Mouse (Mus musculus): Measurements from ENCODE around the gene Tcte1. TPM values are rescaled to one million over a fixed set of nuclear protein-coding genes. Genes with fewer than 3 reads are reported as not detected.

Tcte1 gene
- polyA plus RNA-seq, 1 experiment, result 0.16 TPM

DNA sequence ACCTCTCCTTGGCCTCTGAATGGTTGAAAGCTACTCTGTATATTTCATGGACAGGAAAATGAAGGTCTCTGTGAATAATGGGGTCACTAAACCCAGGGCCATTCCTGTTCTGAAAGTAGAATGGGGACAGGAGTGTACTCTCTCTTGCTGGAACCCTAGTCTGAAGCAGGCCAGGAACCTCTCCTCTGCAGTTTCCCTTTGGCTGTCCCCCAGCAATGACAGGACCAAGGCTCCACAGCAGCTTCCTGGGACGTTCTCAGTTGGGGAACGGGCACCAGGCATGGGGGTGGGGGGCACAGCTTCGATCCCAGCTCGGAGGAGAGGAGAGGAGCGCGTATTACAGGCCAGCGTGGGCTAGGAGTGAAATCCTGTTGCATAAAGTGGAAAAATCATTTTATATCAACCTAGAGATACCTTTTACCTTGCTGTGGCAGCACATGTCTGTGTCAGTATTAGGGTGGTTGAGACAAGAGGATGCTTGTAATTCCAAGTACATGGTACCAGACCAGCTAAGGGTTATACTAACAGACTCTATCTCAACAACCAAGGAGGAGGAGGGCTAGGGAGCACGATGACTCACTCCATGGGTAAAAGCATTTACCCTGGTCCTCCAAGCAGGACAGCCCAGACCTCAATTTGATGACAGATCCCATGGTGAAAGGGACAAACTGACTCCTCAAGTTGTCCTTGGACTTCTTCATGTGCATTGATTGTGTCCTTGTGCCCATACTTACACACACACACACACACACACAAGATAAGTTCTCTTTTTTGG lies 52.1 kb downstream of the Tcte1 start:
- H3K4me1 ChIP-seq (ENCODE audit: control insufficient read depth, insufficient read depth, insufficient read length), result peaks cover 8% of the 10 kb centered on the region; the same call in 1 of the 2 replicates
- peaks cover 11% of the 10 kb centered on the region for H3K36me3 ChIP-seq (ENCODE audit: control insufficient read depth, insufficient read depth, low read length)
- H3K4me3 ChIP-seq (ENCODE audit: extremely low read depth, insufficient read depth, insufficient read length), result no peak overlapping the region
- H3K27me3 ChIP-seq (ENCODE audit: control insufficient read depth, insufficient read depth, low read length), result no peaks in the 10 kb centered on the region
- DNase-seq (ENCODE audit: low read depth in 1 of 2, low spot score in 2 of 2), result no peak
- 91% methylated on average over 8 of the region's 8 CpGs for WGBS
- H3K27ac ChIP-seq (ENCODE audit: insufficient read depth, low read length), result no peak overlapping the region
- no peak for TF ChIP-seq CTCF (IDR thresholded peaks at IDR 0.05; ENCODE audit: extremely low read depth, insufficient read depth, insufficient read length, insufficient replicate concordance)
- no peak for TF ChIP-seq POLR2A (IDR thresholded peaks at IDR 0.05; ENCODE audit: low read depth, low read length)

- DNase-seq (ENCODE audit: low read depth in 1 of 2, low spot score in 2 of 2), result no peak
- Histone ChIP-seq H3K27ac (ENCODE audit: insufficient read depth, low read length) (no peak overlapping the region), H3K4me3 (ENCODE audit: extremely low read depth, insufficient read depth, insufficient read length) (no peak overlapping the region), H3K27me3 (ENCODE audit: control insufficient read depth, insufficient read depth, low read length) (no peaks in the 10 kb centered on the region), H3K36me3 (ENCODE audit: control insufficient read depth, insufficient read depth, low read length) (no peaks in the 10 kb centered on the region), H3K4me1 (ENCODE audit: control insufficient read depth, insufficient read depth, insufficient read length) (peaks cover 6% of the 10 kb centered on the region; the same call in 1 of the 2 replicates)
- TF ChIP-seq POLR2A (IDR thresholded peaks at IDR 0.05; ENCODE audit: low read depth, low read length) (no peak), CTCF (IDR thresholded peaks at IDR 0.05; ENCODE audit: extremely low read depth, insufficient read depth, insufficient read length, insufficient replicate concordance) (no peak)
- 59% methylated on average over 5 of the region's 5 CpGs for WGBS
These were observed 55.0 kb downstream of the Tcte1 start for GRCm38 (mm10) chr17:45578242-45578641.

GRCm38 (mm10) chr17:45578843-45579242 lies 55.6 kb downstream of the Tcte1 start:
- Histone ChIP-seq H3K27me3 (ENCODE audit: control insufficient read depth, insufficient read depth, low read length) (no peaks in the 10 kb centered on the region), H3K36me3 (ENCODE audit: control insufficient read depth, insufficient read depth, low read length) (no peaks in the 10 kb centered on the region), H3K27ac (ENCODE audit: insufficient read depth, low read length) (no peak overlapping the region), H3K4me3 (ENCODE audit: extremely low read depth, insufficient read depth, insufficient read length) (no peak overlapping the region), H3K4me1 (ENCODE audit: control insufficient read depth, insufficient read depth, insufficient read length) (peaks cover 6% of the 10 kb centered on the region; the same call in 1 of the 2 replicates)
- WGBS, result 79% methylated on average over 7 of the region's 7 CpGs
- DNase-seq (ENCODE audit: low read depth in 1 of 2, low spot score in 2 of 2), result no peak
- TF ChIP-seq CTCF (IDR thresholded peaks at IDR 0.05; ENCODE audit: extremely low read depth, insufficient read depth, insufficient read length, insufficient replicate concordance), result no peak
- TF ChIP-seq POLR2A (IDR thresholded peaks at IDR 0.05; ENCODE audit: low read depth, low read length), result no peak

GRCm38 (mm10) chr17:45579554-45579953 lies 56.3 kb downstream of the Tcte1 start:
- no peak overlapping the region for H3K27ac ChIP-seq (ENCODE audit: insufficient read depth, low read length)
- H3K4me1 ChIP-seq (ENCODE audit: control insufficient read depth, insufficient read depth, insufficient read length), result peaks cover 7% of the 10 kb centered on the region; the same call in 1 of the 2 replicates
- DNase-seq (ENCODE audit: low read depth in 1 of 2, low spot score in 2 of 2), result no peak
- TF ChIP-seq CTCF (IDR thresholded peaks at IDR 0.05; ENCODE audit: extremely low read depth, insufficient read depth, insufficient read length, insufficient replicate concordance) (no peak), POLR2A (IDR thresholded peaks at IDR 0.05; ENCODE audit: low read depth, low read length) (no peak)
- 90% methylated on average over 4 of the region's 4 CpGs for WGBS
- no peaks in the 10 kb centered on the region for H3K27me3 ChIP-seq (ENCODE audit: control insufficient read depth, insufficient read depth, low read length)
- no peaks in the 10 kb centered on the region for H3K36me3 ChIP-seq (ENCODE audit: control insufficient read depth, insufficient read depth, low read length)
- no peak overlapping the region for H3K4me3 ChIP-seq (ENCODE audit: extremely low read depth, insufficient read depth, insufficient read length)

DNA sequence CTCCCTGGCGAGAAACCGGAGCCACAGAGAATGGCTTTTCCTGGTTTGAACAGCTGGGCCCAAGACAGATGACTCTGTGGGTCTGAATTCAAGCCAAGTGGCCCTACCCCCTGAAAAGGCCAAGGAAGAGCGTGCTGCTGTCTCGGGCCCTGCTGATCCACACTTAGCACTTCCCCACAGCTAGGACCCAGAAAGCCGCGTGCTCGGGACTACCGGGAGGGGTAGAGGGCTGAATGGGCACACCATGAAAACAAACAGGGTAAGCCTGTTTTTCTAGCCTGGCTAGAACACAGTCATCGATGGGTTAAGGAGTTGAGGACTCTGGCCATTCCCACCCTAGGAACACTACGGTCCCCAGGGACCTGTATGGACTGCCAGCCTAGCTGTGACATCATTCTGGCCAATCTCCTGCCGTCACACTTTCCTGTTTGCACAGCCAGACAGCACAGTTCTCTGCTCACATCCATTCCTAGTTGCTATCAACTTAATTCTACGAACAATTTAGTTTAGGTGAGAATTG lies 57.8 kb downstream of the Tcte1 start:
- H3K36me3 ChIP-seq (ENCODE audit: control insufficient read depth, insufficient read depth, low read length), result no peaks in the 10 kb centered on the region
- 58% methylated on average over 12 of the region's 12 CpGs for WGBS
- H3K27me3 ChIP-seq (ENCODE audit: control insufficient read depth, insufficient read depth, low read length), result no peaks in the 10 kb centered on the region
- peaks cover 3% of the 10 kb centered on the region; the same call in 1 of the 2 replicates for H3K4me1 ChIP-seq (ENCODE audit: control insufficient read depth, insufficient read depth, insufficient read length)
- TF ChIP-seq CTCF (IDR thresholded peaks at IDR 0.05; ENCODE audit: extremely low read depth, insufficient read depth, insufficient read length, insufficient replicate concordance), result no peak
- no peak for TF ChIP-seq POLR2A (IDR thresholded peaks at IDR 0.05; ENCODE audit: low read depth, low read length)
- no peak for DNase-seq (ENCODE audit: low read depth in 1 of 2, low spot score in 2 of 2)
- no peak overlapping the region for H3K27ac ChIP-seq (ENCODE audit: insufficient read depth, low read length)
- no peak overlapping the region for H3K4me3 ChIP-seq (ENCODE audit: extremely low read depth, insufficient read depth, insufficient read length)

- no peaks in the 10 kb centered on the region for H3K27me3 ChIP-seq (ENCODE audit: control insufficient read depth, insufficient read depth, low read length)
- no peak overlapping the region for H3K4me3 ChIP-seq (ENCODE audit: extremely low read depth, insufficient read depth, insufficient read length)
- 2% methylated on average over 2 of the region's 2 CpGs for WGBS
- no peak for TF ChIP-seq POLR2A (IDR thresholded peaks at IDR 0.05; ENCODE audit: low read depth, low read length)
- peak; percentile 56; the same call in 1 of the 2 replicates for TF ChIP-seq CTCF (IDR thresholded peaks at IDR 0.05; ENCODE audit: extremely low read depth, insufficient read depth, insufficient read length, insufficient replicate concordance)
- H3K27ac ChIP-seq (ENCODE audit: insufficient read depth, low read length), result peak overlapping the region; percentile 21; the same call in 1 of the 2 replicates
- peak; percentile 58 to 68 for DNase-seq (ENCODE audit: low read depth in 1 of 2, low spot score in 2 of 2)
- no peaks in the 10 kb centered on the region for H3K36me3 ChIP-seq (ENCODE audit: control insufficient read depth, insufficient read depth, low read length)
- peaks cover 3% of the 10 kb centered on the region; the same call in 1 of the 2 replicates for H3K4me1 ChIP-seq (ENCODE audit: control insufficient read depth, insufficient read depth, insufficient read length)
These were observed 58.3 kb downstream of the Tcte1 start for GRCm38 (mm10) chr17:45581567-45581983.

DNA sequence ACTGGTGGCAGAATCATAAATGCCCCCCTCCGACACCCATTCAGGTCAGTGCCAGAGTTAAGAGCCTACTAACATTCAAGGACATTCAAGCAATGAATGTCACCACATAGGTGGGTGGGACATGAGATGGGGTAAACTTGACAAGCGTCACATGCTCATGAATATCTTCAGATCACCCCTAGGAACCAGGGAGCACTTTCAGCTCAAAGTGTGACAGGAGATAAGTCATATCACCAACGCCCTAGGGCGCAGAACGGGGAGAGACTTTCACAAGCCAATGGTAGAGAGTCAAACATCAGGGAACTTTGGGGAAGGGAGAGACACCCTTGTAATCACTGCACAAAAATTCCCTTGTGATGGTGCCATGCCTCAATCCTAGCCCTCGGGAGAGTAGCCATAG lies 59.0 kb downstream of the Tcte1 start:
- TF ChIP-seq CTCF (IDR thresholded peaks at IDR 0.05; ENCODE audit: extremely low read depth, insufficient read depth, insufficient read length, insufficient replicate concordance) (no peak), POLR2A (IDR thresholded peaks at IDR 0.05; ENCODE audit: low read depth, low read length) (no peak)
- Histone ChIP-seq H3K27me3 (ENCODE audit: control insufficient read depth, insufficient read depth, low read length) (no peaks in the 10 kb centered on the region), H3K36me3 (ENCODE audit: control insufficient read depth, insufficient read depth, low read length) (no peaks in the 10 kb centered on the region), H3K4me1 (ENCODE audit: control insufficient read depth, insufficient read depth, insufficient read length) (peaks cover 3% of the 10 kb centered on the region; the same call in 1 of the 2 replicates), H3K4me3 (ENCODE audit: extremely low read depth, insufficient read depth, insufficient read length) (no peak overlapping the region), H3K27ac (ENCODE audit: insufficient read depth, low read length) (no peak overlapping the region)
- DNase-seq (ENCODE audit: low read depth in 1 of 2, low spot score in 2 of 2), result no peak
- 75% methylated on average over 6 of the region's 6 CpGs for WGBS

Data from spleen, adult 2 months (tissue).